Mouse (Mus musculus): ENCODE data around the gene Pfdn2. TPM values are rescaled to one million over a fixed set of nuclear protein-coding genes. Genes with fewer than 3 reads are reported as not detected.

The Pfdn2 gene
- polyA plus RNA-seq, 1 experiment from 2014 or later, result 134 TPM

GRCm38 (mm10) chr1:171360253-171360652, 14.8 kb downstream of the Pfdn2 start:
- no peaks in the 10 kb centered on the region for H3K27me3 ChIP-seq
- peak overlapping the region; percentile 65 for H3K9ac ChIP-seq
- H3K4me2 ChIP-seq (replicated peaks), result peak overlapping the region; percentile 84
- H3K9me3 ChIP-seq (replicated peaks), result peaks cover 3% of the 10 kb centered on the region
- H3K36me3 ChIP-seq, result peaks cover 8% of the 10 kb centered on the region
- H3K27ac ChIP-seq, result peak overlapping the region; percentile 66
- H3K4me3 ChIP-seq, result peak overlapping the region; percentile 45
- no peak; the same call in 1 of the 2 replicates for ATAC-seq (ENCODE audit: low FRiP score)
- peaks cover 12% of the 10 kb centered on the region; the same call in 1 of the 2 replicates for H3K4me1 ChIP-seq
- WGBS, result 3% methylated on average over 26 of the region's 26 CpGs

- Histone ChIP-seq H3K9me3 (replicated peaks) (peaks cover 3% of the 10 kb centered on the region), H3K27me3 (no peaks in the 10 kb centered on the region), H3K4me2 (replicated peaks) (peak within 1 kb of the TSS; percentile 84), H3K4me1 (peaks cover 12% of the 10 kb centered on the region; the same call in 1 of the 2 replicates), H3K4me3 (peak within 1 kb of the TSS; percentile 45), H3K36me3 (peaks cover 8% of the 10 kb centered on the region), H3K9ac (peak within 1 kb of the TSS; percentile 65), H3K27ac (peak within 1 kb of the TSS; percentile 66)
- whole genome bisulfite sequencing, result under 1% methylated on average over 21 of the region's 21 CpGs
- peak; percentile 95 for ATAC-seq (ENCODE audit: low FRiP score)
Measured at GRCm38 (mm10) chr1:171360656-171361055, 15.2 kb downstream of the Pfdn2 start, which contains the start of gene Klhdc9. Gene Klhdc9 (minus strand): TSS chr1:171360798.

GRCm38 (mm10) chr1:171361106-171362103, 15.9 kb downstream of the Pfdn2 start:
- Histone ChIP-seq H3K36me3 (peaks cover 8% of the 10 kb centered on the region), H3K4me3 (peak overlapping the region; percentile 45), H3K4me1 (peaks cover 12% of the 10 kb centered on the region; the same call in 1 of the 2 replicates), H3K27me3 (no peaks in the 10 kb centered on the region), H3K27ac (peak overlapping the region; percentile 66), H3K4me2 (replicated peaks) (peak overlapping the region; percentile 84), H3K9ac (peak overlapping the region; percentile 65), H3K9me3 (replicated peaks) (peaks cover 3% of the 10 kb centered on the region)
- WGBS, result 37% methylated on average over 16 of the region's 16 CpGs
- peak; percentile 81 for ATAC-seq (ENCODE audit: low FRiP score)

- no peak overlapping the region for H3K4me2 ChIP-seq (replicated peaks)
- no peaks in the 10 kb centered on the region for H3K36me3 ChIP-seq
- WGBS, result 67% methylated on average over 7 of the region's 7 CpGs
- H3K9me3 ChIP-seq (replicated peaks), result no peaks in the 10 kb centered on the region
- no peak for ATAC-seq (ENCODE audit: low FRiP score)
- peaks cover 6% of the 10 kb centered on the region for H3K27me3 ChIP-seq
- H3K9ac ChIP-seq, result no peak overlapping the region
- no peak overlapping the region for H3K27ac ChIP-seq
- H3K4me3 ChIP-seq, result no peak overlapping the region
- peaks cover 8% of the 10 kb centered on the region for H3K4me1 ChIP-seq
Measured at GRCm38 (mm10) chr1:171365934-171366333, 20.5 kb downstream of the Pfdn2 start.

- Histone ChIP-seq H3K36me3 (no peaks in the 10 kb centered on the region), H3K4me1 (peaks cover 5% of the 10 kb centered on the region; the same call in 1 of the 2 replicates), H3K9me3 (replicated peaks) (no peaks in the 10 kb centered on the region), H3K27ac (no peak within 1 kb of the TSS), H3K27me3 (peaks cover 12% of the 10 kb centered on the region), H3K4me2 (replicated peaks) (no peak within 1 kb of the TSS), H3K4me3 (no peak within 1 kb of the TSS), H3K9ac (no peak within 1 kb of the TSS)
- ATAC-seq (ENCODE audit: low FRiP score), result no peak; the same call in 1 of the 2 replicates
- 46% methylated on average over 20 of the region's 20 CpGs for WGBS
Measured at GRCm38 (mm10) chr1:171369845-171370556, 24.5 kb downstream of the Pfdn2 start, which contains the start of gene Nectin4. Gene Nectin4 (plus strand): TSS chr1:171370099.

GRCm38 (mm10) chr1:171372880-171373279, 27.4 kb downstream of the Pfdn2 start:
- H3K4me2 ChIP-seq (replicated peaks), result no peak overlapping the region
- peaks cover 12% of the 10 kb centered on the region for H3K27me3 ChIP-seq
- no peaks in the 10 kb centered on the region for H3K36me3 ChIP-seq
- 0 out of 2 replicates have a peak, but pooled peaks cover 3% of the 10 kb centered on the region for H3K4me1 ChIP-seq
- ATAC-seq (ENCODE audit: low FRiP score), result no peak
- no peak overlapping the region for H3K4me3 ChIP-seq
- H3K9ac ChIP-seq, result no peak overlapping the region
- H3K9me3 ChIP-seq (replicated peaks), result no peaks in the 10 kb centered on the region
- no peak overlapping the region for H3K27ac ChIP-seq
- WGBS, result 38% methylated on average over 3 of the region's 3 CpGs

- no peaks in the 10 kb centered on the region for H3K36me3 ChIP-seq
- H3K4me3 ChIP-seq, result no peak overlapping the region
- no peaks in the 10 kb centered on the region for H3K9me3 ChIP-seq (replicated peaks)
- H3K4me1 ChIP-seq, result 0 out of 2 replicates have a peak, but pooled peaks cover 3% of the 10 kb centered on the region
- WGBS, result 0% methylated on average over 4 of the region's 4 CpGs
- no peak overlapping the region for H3K9ac ChIP-seq
- H3K27me3 ChIP-seq, result peaks cover 12% of the 10 kb centered on the region
- no peak for ATAC-seq (ENCODE audit: low FRiP score)
- H3K27ac ChIP-seq, result no peak overlapping the region
- H3K4me2 ChIP-seq (replicated peaks), result no peak overlapping the region
Measured at GRCm38 (mm10) chr1:171373946-171374345, 28.5 kb downstream of the Pfdn2 start.

- H3K4me1 ChIP-seq, result peaks cover 5% of the 10 kb centered on the region; the same call in 1 of the 2 replicates
- no peak overlapping the region for H3K4me2 ChIP-seq (replicated peaks)
- WGBS, result 56% methylated on average over 9 of the region's 9 CpGs
- H3K36me3 ChIP-seq, result no peaks in the 10 kb centered on the region
- H3K9me3 ChIP-seq (replicated peaks), result no peaks in the 10 kb centered on the region
- ATAC-seq (ENCODE audit: low FRiP score), result no peak
- H3K9ac ChIP-seq, result 0 out of 2 replicates have a peak overlapping the region, but pooled peaks have one; percentile 3
- H3K4me3 ChIP-seq, result no peak overlapping the region
- no peak overlapping the region for H3K27ac ChIP-seq
- peaks cover 18% of the 10 kb centered on the region for H3K27me3 ChIP-seq
Measured at GRCm38 (mm10) chr1:171375646-171376097, 30.2 kb downstream of the Pfdn2 start.

- no peak overlapping the region for H3K27ac ChIP-seq
- H3K9ac ChIP-seq, result no peak overlapping the region
- H3K4me2 ChIP-seq (replicated peaks), result no peak overlapping the region
- H3K27me3 ChIP-seq, result peaks cover 23% of the 10 kb centered on the region
- H3K9me3 ChIP-seq (replicated peaks), result no peaks in the 10 kb centered on the region
- 95% methylated on average over 6 of the region's 6 CpGs for WGBS
- no peak overlapping the region for H3K4me3 ChIP-seq
- no peak for ATAC-seq (ENCODE audit: low FRiP score)
- no peaks in the 10 kb centered on the region for H3K36me3 ChIP-seq
- H3K4me1 ChIP-seq, result peaks cover 5% of the 10 kb centered on the region; the same call in 1 of the 2 replicates
Measured at GRCm38 (mm10) chr1:171378298-171378697, 32.8 kb downstream of the Pfdn2 start.

- no peak overlapping the region for H3K27ac ChIP-seq
- H3K4me2 ChIP-seq (replicated peaks), result peak overlapping the region; percentile 52
- peaks cover 26% of the 10 kb centered on the region for H3K27me3 ChIP-seq
- no peak overlapping the region for H3K9ac ChIP-seq
- no peaks in the 10 kb centered on the region for H3K9me3 ChIP-seq (replicated peaks)
- H3K4me1 ChIP-seq, result peaks cover 2% of the 10 kb centered on the region; the same call in 1 of the 2 replicates
- peak; percentile 82 for ATAC-seq (ENCODE audit: low FRiP score)
- no peaks in the 10 kb centered on the region for H3K36me3 ChIP-seq
- peak overlapping the region; percentile 27 for H3K4me3 ChIP-seq
- 3% methylated on average over 31 of the region's 31 CpGs for WGBS
Measured at GRCm38 (mm10) chr1:171379935-171380599, 34.6 kb downstream of the Pfdn2 start.

GRCm38 (mm10) chr1:171382096-171382620, 36.7 kb downstream of the Pfdn2 start:
- no peak overlapping the region for H3K4me2 ChIP-seq (replicated peaks)
- H3K9me3 ChIP-seq (replicated peaks), result no peaks in the 10 kb centered on the region
- no peak overlapping the region for H3K9ac ChIP-seq
- 79% methylated on average over 11 of the region's 11 CpGs for WGBS
- H3K36me3 ChIP-seq, result no peaks in the 10 kb centered on the region
- H3K4me3 ChIP-seq, result no peak overlapping the region
- peaks cover 26% of the 10 kb centered on the region for H3K27me3 ChIP-seq
- H3K27ac ChIP-seq, result no peak overlapping the region
- H3K4me1 ChIP-seq, result peaks cover 2% of the 10 kb centered on the region; the same call in 1 of the 2 replicates
- ATAC-seq (ENCODE audit: low FRiP score), result no peak
